Mouse (Mus musculus) embryo, embryonic 10.5 days (tissue): ENCODE results near the gene Olfr881.

Experiments
- DNase-seq: peaks from one replicate; pipeline ENCODE4 v3.0.0-alpha.2; 2015; ENCODE audit warnings: low spot score

Gene Olfr881

DNA sequence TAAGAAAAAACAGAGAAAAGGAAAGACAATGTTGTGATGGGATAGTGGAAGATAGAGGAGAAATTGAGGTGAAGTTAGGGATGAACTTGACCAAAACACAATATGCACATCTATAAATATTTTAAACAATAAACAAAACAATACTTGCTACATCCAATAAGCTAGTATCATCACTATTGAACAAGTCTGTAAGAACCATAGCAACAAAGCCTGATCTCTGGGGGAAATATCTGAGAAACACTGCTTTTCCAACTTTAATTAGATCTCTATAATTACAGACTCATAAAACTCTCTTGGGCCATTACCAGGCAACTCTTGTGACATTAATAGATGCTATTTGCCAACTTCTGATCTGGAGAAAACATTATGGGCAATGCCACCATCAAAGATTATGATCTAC, at the start of gene Olfr881:
Olfr881 (plus strand) TSS at position 301 of the 400 bp plus-strand sequence.
- no peak for DNase-seq

DNA sequence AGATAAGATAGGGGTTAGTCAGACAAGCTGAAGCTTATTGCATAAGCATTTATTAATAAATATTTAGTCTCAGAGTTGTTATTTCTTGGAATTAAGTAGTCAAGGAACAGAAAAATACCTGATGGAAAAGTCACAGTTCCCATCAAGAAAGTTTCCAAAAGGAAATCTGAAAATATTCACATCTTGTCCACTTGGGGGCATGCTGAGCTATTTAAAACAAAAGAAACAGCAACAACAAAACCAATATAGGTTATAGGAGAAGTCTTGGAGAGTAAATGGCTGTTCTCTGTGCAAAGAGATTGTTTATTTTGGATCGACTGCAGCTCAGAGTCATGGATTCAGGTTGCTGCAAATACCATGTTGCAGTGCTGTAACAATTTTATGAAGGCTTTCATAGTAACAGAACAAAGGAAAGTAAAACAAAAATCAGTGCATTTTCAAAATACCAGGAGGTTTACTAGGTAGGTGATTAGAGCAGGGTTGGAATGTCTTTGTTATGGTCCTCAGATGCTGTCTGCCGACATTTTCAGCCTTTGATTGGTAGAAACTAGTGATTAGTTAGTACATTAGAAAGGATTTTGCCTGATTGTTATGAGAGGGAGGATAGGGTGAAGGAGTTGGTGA, 7.1 kb downstream of the Olfr881 start:
- DNase-seq, result peak; percentile 28

DNA sequence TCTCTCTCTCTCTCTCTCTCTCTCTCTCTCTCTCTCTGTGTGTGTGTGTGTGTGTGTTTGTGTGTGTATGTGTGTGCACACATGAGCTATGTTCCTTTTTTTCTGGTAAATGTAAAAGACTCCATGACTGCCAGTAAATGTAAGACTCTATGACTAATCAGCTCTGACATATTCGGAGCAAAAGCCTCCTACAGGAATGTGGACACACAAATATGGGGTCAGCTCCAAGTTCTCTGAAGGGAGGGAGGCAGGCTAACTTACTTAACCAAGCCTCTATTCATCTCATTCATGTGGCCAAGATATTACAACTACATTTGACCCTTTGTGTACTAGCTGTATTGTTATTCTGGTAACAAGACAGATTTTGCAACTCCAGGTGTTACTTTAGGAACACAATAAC, 8.4 kb downstream of the Olfr881 start:
- no peak for DNase-seq

- no peak for DNase-seq
These were observed 33.9 kb downstream of the Olfr881 start, which contains the start of gene Olfr883 for GRCm38 (mm10) chr9:38025508-38025907. TSS of gene Olfr883 (plus strand) at chr9:38025808.
